Mouse (Mus musculus) liver, adult 2 months (tissue): ENCODE results near the gene Sec1. TPM values are rescaled to one million over a fixed set of nuclear protein-coding genes. Genes with fewer than 3 reads are reported as not detected.

Source experiments
- DNase-seq: peaks from one replicate; pipeline ENCODE4 v3.0.0-alpha.2; 2011; ENCODE audit warnings: low read depth, low spot score; ENCODE audit errors: extremely low read depth
- H3K27ac ChIP-seq: fragments of 200-500 bp; replicated peaks from 2 replicates; pipeline ENCODE4 v1.5.1; 2012; ENCODE audit warnings: low read depth, mild to moderate bottlenecking, control low read depth, inconsistent platforms, low read length; ENCODE audit not compliant: insufficient read depth
- H3K27me3 ChIP-seq: fragments of 200-500 bp; 2 replicates; pipeline ENCODE4 v1.6.1; 2012; ENCODE audit warnings: mild to moderate bottlenecking, moderate library complexity, low read length, inconsistent platforms; ENCODE audit not compliant: control insufficient read depth, insufficient read depth
- H3K36me3 ChIP-seq: fragments of 200-500 bp; 2 replicates; pipeline ENCODE4 v1.6.1; 2012; ENCODE audit warnings: low read length, inconsistent platforms; ENCODE audit not compliant: control insufficient read depth, insufficient read depth
- H3K4me1 ChIP-seq: fragments of 200-500 bp; 2 replicates; pipeline ENCODE4 v1.6.1; 2011; ENCODE audit warnings: low read length; ENCODE audit not compliant: control insufficient read depth, insufficient read depth
- H3K4me3 ChIP-seq: fragments of 200-500 bp; 2 replicates; pipeline ENCODE4 v1.5.1; 2011; ENCODE audit warnings: low read depth, mild to moderate bottlenecking, control low read depth, low read length, moderate library complexity; ENCODE audit not compliant: insufficient read depth
- H3K79me2 ChIP-seq: fragments of 200-500 bp; 2 replicates; pipeline ENCODE4 v1.6.1; 2012; ENCODE audit warnings: inconsistent platforms, mild to moderate bottlenecking, low read length, moderate library complexity; ENCODE audit not compliant: control insufficient read depth, insufficient read depth
- H3K9ac ChIP-seq: fragments of 200-500 bp; 2 replicates; pipeline ENCODE4 v1.6.1; 2012; ENCODE audit warnings: low read depth, mild to moderate bottlenecking, control low read depth, inconsistent platforms, low read length
- CTCF ChIP-seq: fragments of 200-500 bp; IDR thresholded peaks from 2 replicates; pipeline ENCODE4 v1.5.1; 2011; ENCODE audit warnings: low read depth, low read length, control low read depth
- POLR2A ChIP-seq: fragments of 200-500 bp; IDR thresholded peaks from 2 replicates; pipeline ENCODE4 v1.6.1; 2011; ENCODE audit warnings: low read length, control low read depth; ENCODE audit not compliant: insufficient read depth; ENCODE audit errors: extremely low read depth
- WGBS: fragments of 180-500 bp; shearing (Covaris S2); methylation state at CpG from one replicate; pipeline ENCODE4 v1.1.7; 2018; 5-methylcytosine and 5-hydroxymethylcytosine counted together
- polyA plus RNA-seq: library from polyadenylated mRNA; depleted of rRNA; stranded (reverse); fragments of >200 nt; gene quantifications from 2 replicates; pipeline ENCODE4 v1.2.3, GENCODE M21; 2012
- total RNA-seq: library from RNA; depleted of rRNA; stranded (reverse); fragments of >200 nt; gene quantifications from 2 replicates; pipeline ENCODE4 v1.2.3, GENCODE M21; 2014

The Sec1 gene
- total and polyA plus RNA-seq, 2 experiments = not detected

DNA sequence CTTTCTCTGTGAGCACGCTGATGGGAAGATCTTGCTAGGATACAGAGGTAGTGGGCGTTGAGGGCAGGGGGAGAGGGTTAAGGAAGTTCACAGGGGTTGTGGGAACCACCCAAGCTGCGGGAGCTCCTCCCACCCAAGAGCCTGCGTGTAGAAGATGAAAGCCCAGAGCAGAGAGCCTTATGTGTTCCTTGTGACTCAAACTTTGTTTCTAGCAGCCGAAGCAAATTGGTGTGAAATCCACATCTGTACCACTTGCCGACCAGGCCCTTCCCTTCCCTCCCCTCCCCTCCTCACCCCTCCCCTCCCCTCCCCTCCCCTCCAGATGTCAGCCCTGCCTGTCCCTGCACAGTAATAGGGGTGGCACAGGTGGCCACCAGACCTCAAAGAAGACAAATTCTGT lies 896 bp upstream of the Sec1 start:
- 65% methylated on average over 6 of the region's 6 CpGs for WGBS

DNA sequence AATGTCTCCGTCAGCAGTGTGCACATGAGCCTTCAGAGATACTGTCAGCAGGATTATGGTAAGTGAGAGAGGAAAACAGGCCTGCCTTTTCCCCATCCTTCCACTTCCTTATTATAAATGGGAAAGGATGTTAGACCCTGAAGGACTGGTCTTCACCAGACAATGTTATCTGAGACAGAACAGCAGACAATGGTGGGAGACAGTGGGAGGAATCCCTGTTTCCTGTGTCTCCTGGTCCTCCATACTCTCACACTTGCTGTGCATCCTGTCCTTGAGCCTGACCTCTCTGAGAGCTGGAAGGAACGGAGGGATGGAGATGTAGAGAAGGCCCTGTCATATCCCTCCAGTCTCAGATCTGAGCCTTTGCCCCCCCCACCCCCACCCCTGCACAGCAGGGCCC lies 1.8 kb downstream of the Sec1 start:
- no peaks in the 10 kb centered on the region for H3K79me2 ChIP-seq
- no peak for TF ChIP-seq POLR2A
- no peak for TF ChIP-seq CTCF
- WGBS = 81% methylated on average over 2 of the region's 2 CpGs
- no peak overlapping the region for H3K4me3 ChIP-seq
- no peaks in the 10 kb centered on the region for H3K4me1 ChIP-seq
- H3K9ac ChIP-seq = no peak overlapping the region
- no peak overlapping the region for H3K27ac ChIP-seq
- no peaks in the 10 kb centered on the region for H3K36me3 ChIP-seq
- H3K27me3 ChIP-seq = no peaks in the 10 kb centered on the region; the same call in 1 of the 2 replicates
- no peak for DNase-seq

More for the DNA sequence above, 896 bp upstream of the Sec1 start:
- Histone ChIP-seq H3K79me2 (no peaks in the 10 kb centered on the region), H3K4me3 (no peak overlapping the region), H3K4me1 (peaks cover 4% of the 10 kb centered on the region; the same call in 1 of the 2 replicates), H3K36me3 (no peaks in the 10 kb centered on the region), H3K9ac (no peak overlapping the region), H3K27ac (no peak overlapping the region), H3K27me3 (peaks cover 5% of the 10 kb centered on the region; the same call in 1 of the 2 replicates)
- no peak for DNase-seq
- no peak for TF ChIP-seq POLR2A
- TF ChIP-seq CTCF = no peak

DNA sequence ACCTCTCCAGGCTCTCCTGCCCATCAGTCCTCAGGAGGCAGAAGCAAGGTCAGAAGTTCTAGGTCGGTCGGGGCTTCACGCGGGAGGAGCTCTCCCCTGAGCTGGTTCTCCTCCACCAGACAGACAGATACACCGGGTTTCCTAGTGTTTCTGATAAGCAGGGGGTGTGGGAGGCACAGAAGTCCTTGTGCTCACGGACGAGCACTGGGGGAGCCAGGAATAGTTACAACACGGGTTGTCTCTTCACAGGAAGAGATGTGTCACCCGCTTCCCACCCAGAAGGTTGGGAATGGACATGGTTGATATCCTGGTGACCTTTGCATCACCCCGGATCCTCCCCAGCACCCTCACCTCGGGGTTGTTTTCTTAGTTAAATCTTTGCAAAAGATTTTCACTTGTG lies 4.4 kb downstream of the Sec1 start:
- no peak for TF ChIP-seq POLR2A
- Histone ChIP-seq H3K4me1 (peaks cover 2% of the 10 kb centered on the region; the same call in 1 of the 2 replicates), H3K27ac (no peak overlapping the region), H3K4me3 (no peak overlapping the region), H3K79me2 (no peaks in the 10 kb centered on the region), H3K36me3 (no peaks in the 10 kb centered on the region), H3K27me3 (no peaks in the 10 kb centered on the region; the same call in 1 of the 2 replicates), H3K9ac (no peak overlapping the region)
- 66% methylated on average over 11 of the region's 11 CpGs for WGBS
- DNase-seq = no peak

DNA sequence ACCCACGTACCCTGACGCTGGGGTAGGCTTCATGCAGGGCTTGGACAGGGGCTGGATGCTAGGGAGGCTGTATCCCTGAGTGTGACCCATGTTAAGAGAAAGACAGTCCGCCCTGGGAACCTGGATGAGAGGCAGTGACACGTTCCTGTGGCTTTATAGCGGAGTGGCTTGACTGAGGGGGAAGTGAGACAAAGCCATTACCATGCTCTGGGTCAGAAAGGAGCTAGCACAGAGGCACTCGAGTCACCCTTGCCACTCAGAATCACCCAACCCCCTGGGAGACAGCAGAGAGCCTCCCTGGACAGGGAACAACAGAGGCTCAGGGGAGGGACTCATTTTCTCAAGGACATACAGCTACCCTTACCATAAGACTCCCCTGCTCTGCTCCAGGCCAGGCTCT lies 5.1 kb downstream of the Sec1 start:
- no peak for TF ChIP-seq CTCF
- no peak for TF ChIP-seq POLR2A
- H3K79me2 ChIP-seq = no peaks in the 10 kb centered on the region
- 82% methylated on average over 6 of the region's 6 CpGs for WGBS

GRCm38 (mm10) chr7:45686841-45687240 lies 7.4 kb downstream of the Sec1 start:
- no peaks in the 10 kb centered on the region for H3K27me3 ChIP-seq
- DNase-seq = no peak
- no peak overlapping the region for H3K4me3 ChIP-seq

More for the DNA sequence above, 5.1 kb downstream of the Sec1 start:
- Histone ChIP-seq H3K27me3 (no peaks in the 10 kb centered on the region; the same call in 1 of the 2 replicates), H3K27ac (no peak overlapping the region), H3K4me1 (peaks cover 2% of the 10 kb centered on the region; the same call in 1 of the 2 replicates), H3K36me3 (no peaks in the 10 kb centered on the region), H3K9ac (no peak overlapping the region), H3K4me3 (no peak overlapping the region)
- DNase-seq = no peak

GRCm38 (mm10) chr7:45685811-45686210 lies 8.4 kb downstream of the Sec1 start:
- Histone ChIP-seq H3K27me3 (no peaks in the 10 kb centered on the region), H3K36me3 (no peaks in the 10 kb centered on the region), H3K9ac (no peak overlapping the region), H3K27ac (no peak overlapping the region), H3K4me3 (no peak overlapping the region), H3K79me2 (no peaks in the 10 kb centered on the region), H3K4me1 (peaks cover 2% of the 10 kb centered on the region; the same call in 1 of the 2 replicates)
- WGBS = 67% methylated on average over 10 of the region's 10 CpGs
- DNase-seq = no peak
- TF ChIP-seq POLR2A (no peak), CTCF (no peak)

More at GRCm38 (mm10) chr7:45686841-45687240, 7.4 kb downstream of the Sec1 start:
- Histone ChIP-seq H3K79me2 (no peaks in the 10 kb centered on the region), H3K36me3 (no peaks in the 10 kb centered on the region), H3K9ac (no peak overlapping the region), H3K4me1 (peaks cover 2% of the 10 kb centered on the region; the same call in 1 of the 2 replicates), H3K27ac (no peak overlapping the region)
- WGBS = 60% methylated on average over 3 of the region's 3 CpGs
- TF ChIP-seq POLR2A (no peak), CTCF (no peak)
